Mouse (Mus musculus): ENCODE measurements around the gene Ctnnbl1.
A peak's percentile ranks its signal among the peaks of the same experiment; 100 is the strongest.

The Ctnnbl1 gene

DNA sequence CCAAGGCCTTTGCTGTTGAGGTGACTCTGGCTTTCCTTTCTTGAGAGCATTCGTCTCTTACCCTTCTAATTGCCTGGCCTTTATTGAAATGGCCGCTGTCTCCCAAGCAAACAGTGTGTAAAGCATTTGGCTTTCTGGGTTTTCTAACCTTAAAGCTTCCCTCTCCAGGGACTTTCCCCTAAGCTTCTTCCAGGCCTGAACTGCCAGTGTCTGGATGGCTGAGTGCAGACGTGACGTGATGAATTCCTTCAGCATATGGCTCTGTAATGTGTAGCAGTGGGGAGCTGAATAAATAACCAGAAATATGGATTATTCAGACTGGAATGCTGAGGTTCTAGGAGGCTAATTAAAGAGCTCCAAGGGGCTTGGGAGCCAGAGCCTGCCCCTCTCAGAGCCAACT, 84.1 kb downstream of the Ctnnbl1 start:
- DNase-seq (ENCODE audit: low spot score) = no peak

DNA sequence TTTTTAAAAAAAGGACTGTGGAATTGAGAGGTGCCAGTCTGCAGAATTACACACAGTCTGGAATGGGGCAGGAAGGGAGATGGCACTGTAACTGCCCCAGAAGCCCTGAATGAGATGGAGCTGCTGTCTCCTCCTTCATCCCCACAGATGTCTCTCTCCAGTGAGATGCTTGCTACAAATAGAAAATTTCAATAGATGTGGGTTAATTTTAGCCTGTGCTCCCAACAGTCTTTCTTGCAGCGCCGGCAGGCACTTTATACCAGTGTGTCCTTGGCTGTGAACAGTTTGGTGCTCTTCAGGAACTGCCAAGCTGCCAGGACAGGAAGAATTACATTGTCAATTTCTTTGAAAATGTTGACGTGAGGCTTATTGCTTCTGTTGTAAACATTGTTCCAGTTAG, 86.3 kb downstream of the Ctnnbl1 start:
- no peak for DNase-seq (ENCODE audit: low spot score)

DNA sequence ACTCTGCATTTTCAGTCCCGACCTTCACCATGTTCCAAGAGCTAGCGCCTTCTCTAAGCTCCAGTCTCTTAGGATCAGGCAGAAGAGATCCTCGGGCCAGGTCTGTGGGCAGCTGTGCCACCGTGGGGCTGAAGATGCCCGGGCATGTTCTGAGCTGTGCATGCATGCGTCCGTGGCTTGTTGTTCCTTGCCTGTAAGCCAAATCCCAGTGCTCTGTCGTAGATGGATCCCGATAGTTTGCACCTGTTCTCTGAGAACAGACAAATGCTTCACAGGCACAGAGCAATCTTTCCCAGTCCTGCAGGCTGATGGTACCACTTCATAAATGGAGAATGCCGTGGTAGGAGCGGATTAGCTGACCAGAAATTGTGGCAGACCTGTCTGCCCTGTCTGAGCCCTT, 87.0 kb downstream of the Ctnnbl1 start:
- DNase-seq (ENCODE audit: low spot score) = no peak

DNA sequence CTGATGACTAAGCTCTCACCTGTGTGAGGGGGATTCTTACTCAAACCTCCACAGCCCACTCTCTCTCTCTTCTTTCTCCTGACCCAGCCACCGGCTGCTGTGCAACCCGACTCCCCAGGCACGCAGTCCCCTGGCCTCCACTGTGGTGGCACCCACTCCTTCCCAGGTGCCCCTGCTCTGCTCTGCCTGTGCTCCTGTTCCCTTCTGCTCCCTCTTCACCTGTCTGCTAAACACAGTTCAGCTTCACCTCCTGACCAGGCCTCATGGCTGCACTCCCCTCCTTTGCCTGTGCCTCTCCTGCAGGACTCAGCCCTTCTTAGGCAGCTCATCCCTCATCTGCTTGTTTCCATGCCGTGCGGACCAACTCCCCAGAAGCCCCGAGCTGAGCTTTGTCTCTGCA, 92.9 kb downstream of the Ctnnbl1 start:
- DNase-seq (ENCODE audit: low spot score) = no peak

DNA sequence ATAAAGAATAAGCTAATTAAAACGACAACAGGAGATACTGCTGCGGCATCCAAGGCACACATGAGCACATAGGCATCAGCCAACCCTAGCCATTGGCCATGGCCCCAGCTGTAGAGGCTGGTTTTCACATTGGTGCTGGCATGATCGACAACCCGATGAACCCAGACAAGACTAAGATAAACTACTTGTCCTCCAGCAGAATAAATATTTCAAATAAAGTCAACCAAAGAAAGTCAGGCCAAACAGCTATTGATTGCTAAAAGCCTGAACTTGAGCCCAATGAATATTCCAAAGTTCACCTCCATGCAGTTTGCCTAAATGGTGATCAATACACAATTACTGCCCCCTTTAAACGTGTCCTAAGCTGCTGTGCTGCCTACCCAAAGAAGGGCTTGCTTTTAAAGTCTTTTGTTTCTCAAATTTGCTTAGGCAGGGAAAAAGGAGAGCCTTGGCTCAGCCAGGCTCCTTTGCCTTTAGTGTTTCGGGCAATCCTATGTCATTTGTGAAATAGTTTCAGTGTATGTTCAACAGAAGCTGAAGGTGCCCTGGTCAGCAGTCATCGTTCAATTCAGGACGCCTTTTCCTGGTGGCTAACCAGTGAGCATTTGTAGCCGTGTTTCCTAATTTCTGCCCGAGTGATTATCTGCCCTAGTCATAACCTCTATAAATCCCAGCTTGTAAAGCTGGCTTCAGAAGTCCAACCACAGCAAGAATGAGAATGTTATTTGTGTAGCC, 93.6 kb downstream of the Ctnnbl1 start:
- DNase-seq (ENCODE audit: low spot score) = no peak

DNA sequence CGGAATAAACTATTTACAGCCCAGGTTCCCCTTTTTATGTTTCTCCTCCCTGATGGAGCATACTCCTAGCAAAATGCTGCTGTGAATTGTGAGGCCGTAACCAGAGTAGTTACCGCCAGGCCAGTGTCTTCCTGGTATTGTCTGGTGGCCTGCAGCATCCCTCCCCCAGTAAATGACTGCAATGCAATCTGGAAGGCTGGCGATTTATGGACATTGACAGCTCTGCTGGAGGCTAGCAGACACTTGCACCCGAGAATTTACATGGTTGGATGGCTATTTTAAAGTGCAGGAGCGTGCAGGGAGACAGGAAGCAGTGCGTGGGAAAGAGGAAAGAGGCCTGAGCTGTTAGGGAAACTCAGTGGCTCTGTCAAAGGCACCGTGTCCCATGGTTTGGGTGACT, 99.8 kb downstream of the Ctnnbl1 start:
- DNase-seq (ENCODE audit: low spot score) = no peak

DNA sequence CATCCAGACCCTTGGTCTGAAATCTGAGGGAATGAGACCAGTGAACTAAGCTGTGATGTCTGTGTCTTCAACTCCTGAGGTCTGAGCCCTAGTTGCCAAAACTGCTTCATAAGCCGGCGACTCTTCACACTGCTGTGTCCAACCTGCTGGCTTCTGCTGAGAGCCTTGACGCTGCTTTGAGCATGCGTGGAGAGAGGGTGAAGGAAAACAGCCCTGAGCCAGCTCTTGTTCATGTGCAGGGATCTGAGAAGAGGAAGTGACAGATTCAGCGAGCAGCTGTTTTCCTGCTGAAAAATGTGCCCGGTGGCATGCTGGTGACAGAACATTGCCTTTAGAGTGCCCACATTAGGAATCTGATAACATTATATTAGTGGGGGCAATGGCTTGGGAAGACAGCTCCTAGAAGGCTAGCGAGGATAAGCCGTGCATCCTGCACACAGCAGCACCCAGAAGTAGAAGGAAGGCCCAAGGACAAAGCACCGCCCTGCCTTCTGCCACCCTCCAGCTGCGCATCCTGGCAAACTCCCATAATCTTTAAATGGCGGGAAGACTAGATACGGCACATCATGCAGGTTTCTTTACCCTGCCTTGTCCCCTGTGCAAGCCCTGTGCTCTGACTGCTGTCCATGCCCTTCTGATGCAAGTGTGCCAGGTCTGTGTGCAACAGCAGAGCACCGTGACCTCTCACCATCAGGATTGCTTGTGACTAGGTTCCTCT, 101.2 kb downstream of the Ctnnbl1 start:
- peak; percentile 42 for DNase-seq (ENCODE audit: low spot score)

DNA sequence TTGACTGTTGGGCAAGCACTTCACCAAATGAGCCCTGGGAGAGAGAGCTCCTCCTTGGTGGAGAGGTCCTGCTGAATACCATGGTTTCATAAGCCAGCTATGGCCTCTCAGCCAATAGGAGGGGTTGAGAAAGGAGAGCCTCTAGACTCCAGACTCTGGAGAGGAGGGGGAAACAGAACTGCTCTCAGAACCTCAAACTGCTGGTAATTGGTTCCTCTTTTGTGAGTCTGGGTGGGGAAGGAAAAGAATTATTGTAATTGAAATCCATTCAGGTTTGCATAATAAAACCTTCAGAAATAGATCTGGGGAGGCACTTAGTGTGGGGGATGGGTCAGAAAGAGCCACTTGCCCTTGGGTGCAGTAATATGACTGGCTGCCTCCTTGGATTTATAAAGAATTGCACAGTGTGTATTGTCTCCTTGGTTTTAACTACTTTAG, 103.5 kb downstream of the Ctnnbl1 start:
- no peak for DNase-seq (ENCODE audit: low spot score)

DNA sequence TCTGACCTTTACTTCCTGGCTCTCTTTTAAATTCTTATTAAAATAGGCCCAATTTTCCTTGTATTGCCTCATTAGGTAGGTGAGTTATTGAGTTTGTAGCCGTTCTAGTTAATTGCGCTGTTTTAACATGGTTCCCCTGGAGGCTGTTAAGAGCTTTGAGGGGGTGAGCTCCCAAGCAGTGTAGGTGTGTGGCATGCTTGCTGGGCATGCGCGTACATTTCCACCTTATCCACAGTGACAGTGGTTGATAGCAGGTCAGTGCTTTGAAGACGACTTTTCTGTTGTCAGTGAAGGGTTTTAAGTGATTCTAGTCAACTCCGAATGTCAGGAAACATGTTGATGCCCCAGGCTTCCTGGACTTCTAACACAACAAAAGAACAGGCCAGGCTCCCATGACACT, 103.9 kb downstream of the Ctnnbl1 start:
- no peak for DNase-seq (ENCODE audit: low spot score)

DNA sequence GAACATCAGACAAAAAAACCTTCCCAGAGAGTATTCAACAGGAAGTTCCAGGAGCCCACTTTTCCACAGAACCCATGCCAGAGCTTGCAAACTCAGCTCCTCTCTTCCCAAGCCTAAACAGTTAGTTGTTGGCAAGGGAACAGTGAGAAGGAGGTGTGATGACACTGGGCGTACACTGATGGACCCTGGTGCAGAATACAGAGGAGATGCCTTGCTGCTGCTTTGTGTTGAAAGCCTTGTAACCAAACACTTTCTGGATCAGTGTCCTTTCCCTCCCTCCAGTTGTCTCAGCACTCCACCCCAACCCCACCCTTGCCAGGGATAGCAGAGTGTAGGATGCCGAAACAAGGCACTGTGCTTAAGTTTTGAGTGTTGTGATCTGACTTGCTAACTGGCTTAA, 107.5 kb downstream of the Ctnnbl1 start:
- no peak for DNase-seq (ENCODE audit: low spot score)

DNA sequence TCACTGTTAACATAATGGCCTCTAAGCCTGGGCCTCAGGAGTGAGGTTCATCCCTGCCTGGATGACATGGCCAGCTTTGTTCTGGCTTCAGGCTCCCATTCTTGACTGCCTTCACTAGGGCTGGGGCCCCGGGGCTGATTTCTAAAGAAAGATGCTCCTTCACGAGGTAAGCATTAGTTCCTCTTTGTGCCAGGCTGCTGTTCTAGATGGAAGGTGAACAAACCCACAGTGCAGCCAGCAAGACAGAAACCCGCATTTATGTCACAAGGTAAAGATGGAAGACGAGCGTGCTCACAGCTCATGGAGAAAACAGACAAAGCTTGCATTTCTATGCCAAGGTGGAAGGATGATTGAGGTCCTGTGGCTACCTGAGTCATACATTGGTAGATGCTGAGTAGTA, 108.6 kb downstream of the Ctnnbl1 start:
- no peak for DNase-seq (ENCODE audit: low spot score)

DNA sequence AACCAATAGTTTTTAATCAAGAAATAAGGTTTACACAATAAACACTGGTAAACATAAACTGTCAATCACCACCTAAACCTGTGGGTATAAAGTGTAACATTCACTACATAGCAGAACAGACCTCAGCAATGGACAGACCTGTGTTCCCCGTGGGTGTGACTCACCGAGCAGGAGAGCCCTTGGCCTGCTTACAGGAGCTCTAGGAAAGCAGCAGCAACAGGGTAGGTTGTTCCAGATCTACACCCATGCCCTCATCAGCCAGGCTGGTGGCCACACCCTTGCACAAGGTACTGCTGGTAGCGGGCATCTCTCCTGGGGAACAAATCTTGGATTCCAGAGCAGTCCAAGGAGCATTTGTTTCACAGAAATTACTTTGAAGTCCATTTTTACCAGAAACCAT, 115.9 kb downstream of the Ctnnbl1 start:
- DNase-seq (ENCODE audit: low spot score) = no peak

DNA sequence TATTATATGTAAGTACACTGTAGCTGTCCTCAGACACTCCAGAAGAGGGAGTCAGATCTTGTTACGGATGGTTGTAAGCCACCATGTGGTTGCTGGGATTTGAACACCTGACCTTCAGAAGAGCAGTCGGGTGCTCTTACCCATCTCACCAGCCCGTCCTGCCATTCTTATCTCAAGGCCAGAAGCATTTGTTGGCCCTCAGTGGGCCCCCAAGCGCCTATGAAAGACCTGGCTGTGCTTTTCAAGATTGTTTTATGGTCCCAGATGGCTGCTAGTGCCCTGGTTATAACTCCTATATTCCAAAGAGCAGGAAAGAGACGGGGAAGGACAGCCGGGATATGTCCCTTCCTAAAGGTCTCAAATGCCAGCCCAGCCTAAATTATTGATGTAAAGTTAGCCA, 118.6 kb downstream of the Ctnnbl1 start:
- DNase-seq (ENCODE audit: low spot score) = no peak

DNA sequence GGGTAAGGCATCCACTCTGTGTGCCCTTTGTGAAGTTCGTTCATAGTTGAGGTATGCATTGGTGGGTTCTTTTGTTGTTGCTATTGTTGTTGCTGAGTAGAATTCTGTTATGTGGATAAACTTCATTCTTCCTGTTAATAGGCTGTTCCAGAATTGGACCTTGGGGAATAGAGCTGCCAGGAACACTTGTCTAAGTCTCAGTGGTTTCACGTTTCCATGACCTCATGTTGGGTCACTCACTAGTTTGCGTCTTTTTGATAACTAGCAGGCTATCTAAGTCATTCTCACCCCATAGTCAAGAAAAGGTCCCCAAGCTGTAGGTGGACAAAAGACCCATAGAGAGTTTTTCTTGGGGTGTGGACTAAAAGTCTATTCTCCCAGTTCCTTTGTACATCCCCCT, 120.3 kb downstream of the Ctnnbl1 start:
- DNase-seq (ENCODE audit: low spot score) = peak; percentile 67

DNA sequence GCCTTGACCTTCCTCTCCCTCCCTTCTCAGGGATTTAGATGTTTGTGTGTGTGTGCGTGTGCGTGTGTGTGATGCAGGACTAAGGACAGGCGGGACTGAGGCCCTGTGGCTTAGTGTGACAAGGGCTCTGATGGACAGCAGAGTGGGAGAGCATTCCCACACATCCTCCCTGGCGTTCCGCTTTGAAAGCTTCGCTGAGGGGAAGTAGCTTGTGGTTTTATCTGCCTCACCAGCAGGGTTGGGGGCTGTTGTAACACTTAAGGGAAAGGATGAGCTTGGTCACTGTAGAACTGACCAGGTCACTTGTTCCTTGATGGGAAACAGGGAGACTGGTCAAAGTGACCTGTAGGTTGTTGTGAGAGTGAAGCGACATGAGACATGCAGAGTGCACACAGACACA, 121.1 kb downstream of the Ctnnbl1 start:
- DNase-seq (ENCODE audit: low spot score) = no peak

DNA sequence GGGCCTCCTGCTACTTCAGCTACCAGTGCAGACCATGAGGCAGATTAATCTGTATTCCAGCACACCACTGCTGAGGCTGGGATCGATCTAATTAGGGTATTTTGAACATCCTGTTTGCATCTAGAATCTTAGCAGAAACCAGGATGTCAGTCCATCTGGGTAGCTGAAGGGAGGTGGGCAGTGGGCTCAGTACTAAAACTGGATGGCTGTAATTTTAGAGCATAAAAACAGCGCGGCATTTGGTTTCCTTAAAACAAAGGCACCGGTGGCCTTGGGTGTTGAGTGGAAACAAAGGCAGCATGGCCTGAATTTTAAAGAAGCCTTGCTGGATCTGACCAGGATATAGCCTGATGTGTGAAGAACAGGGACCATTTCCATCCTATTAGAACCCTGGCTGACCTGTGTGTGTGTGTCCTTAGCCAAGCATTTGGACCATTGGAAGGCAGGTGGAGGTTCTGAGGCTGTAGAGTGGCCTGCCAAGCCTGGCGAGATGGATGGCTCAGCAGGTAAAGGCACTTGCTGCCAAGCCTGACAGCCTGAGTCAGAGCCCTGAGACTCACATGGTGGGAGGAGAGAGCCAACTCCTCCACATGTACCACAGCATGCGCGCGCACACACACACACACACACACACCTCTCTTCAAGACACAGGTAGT, 122.0 kb downstream of the Ctnnbl1 start:
- DNase-seq (ENCODE audit: low spot score) = no peak

DNA sequence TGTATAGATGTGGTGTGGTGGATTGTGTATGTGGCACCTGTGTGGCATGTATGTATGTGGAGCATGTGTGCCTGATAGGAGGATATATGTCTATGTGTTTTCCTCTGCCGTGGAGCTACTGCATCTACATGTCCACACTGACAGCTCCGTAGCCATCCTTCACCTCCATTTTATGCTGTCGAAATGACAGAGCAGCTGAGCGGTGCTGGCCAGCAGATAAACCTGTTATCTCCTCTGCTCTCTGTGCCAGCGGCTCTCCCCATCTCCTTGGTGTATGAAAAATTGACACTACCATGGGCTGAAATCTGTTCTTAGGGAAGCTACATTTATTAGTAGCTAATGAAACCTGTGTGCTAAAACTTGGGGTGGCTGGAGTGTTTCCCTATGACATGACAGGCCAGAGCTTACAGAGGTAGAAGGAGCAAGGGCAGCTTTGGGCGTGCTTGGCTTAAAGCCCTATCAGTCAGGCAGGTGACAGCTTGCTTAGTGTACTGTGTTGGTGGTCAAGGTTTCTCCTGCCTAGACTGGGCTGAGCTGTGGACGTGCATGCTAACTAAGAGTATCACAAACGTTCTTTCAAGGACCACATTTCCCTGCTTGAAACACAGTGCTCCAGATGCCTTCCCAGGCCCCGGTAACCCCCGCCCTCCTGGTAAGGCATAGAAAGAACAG, 124.2 kb downstream of the Ctnnbl1 start:
- no peak for DNase-seq (ENCODE audit: low spot score)

DNA sequence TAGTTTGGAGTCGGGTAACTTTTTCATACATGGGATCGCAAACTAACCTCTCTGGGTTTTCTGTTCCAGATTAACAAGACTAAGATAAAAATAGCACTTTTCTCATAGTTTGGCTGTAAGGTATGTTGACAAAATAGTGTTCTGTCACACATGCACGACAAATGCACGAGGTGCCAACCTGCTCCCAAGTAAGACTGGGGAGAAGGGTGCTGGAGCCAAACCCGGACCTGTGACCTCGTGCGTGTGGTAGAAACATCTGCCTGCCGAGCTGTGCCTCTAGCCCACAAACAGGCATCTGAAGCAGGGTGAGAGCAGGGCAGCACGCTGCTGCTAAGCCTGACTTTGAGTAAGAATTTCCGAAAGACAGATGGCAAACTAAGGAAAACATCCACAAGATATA, 125.1 kb downstream of the Ctnnbl1 start:
- no peak for DNase-seq (ENCODE audit: low spot score)

DNA sequence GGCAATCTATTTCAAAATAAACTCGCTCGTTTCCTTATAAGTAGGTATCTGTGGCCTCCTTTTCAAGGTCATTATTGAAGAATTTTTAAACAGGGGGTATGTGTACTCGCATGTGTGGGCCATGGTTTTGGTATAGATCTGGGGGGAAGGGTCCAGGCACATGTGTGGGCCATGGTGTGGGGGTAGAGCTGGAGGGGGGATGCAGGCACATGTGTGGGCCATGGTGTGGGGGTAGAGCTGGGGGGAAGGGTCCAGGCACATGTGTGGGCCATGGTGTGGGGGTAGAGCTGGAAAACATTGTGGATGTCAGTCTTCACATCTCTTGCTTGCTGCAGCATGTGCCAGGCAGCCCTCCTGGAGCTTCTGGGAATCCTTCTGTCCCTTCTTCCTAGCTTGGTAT, 129.9 kb downstream of the Ctnnbl1 start:
- no peak for DNase-seq (ENCODE audit: low spot score)

DNA sequence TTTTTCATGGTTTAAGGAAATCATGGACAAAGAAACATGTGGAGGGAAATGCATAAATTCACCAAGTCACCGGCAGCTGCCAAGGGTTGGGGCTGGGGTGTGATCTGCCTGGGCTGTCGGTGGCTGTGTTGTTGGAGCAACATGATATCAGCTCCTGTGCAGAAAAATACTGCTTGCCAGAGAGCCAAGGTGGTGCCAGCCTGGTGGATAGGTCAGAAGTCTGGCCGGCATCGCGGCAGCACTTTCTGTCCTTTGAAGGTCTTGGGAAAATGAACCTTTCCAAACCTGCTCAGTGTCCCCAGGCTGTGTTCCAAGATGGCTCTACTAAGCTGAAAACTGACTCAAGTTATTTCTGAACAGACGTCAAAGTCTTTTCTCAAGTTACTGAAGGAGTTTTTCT, 133.0 kb downstream of the Ctnnbl1 start:
- DNase-seq (ENCODE audit: low spot score) = peak; percentile 25

DNA sequence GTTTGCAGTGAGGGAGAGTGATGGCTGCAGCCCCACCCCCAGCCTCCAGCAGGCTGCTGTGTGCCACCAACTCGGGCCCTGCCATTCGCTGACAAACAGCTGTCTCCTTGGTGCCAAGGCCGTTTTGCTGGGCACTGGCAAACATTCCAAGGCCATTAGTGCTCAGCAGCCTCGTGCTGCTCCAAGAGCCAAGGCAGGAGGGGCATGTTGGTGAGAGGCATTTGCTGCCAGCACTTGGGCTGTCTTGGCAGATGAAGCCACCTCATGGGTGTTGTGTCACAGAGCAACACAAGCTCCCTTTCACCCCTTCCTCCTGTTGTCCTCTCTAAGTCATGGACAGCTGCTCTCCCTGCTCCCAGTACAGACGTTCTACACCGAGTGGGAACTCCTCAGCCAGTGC, 136.0 kb downstream of the Ctnnbl1 start:
- DNase-seq (ENCODE audit: low spot score) = peak; percentile 99

DNA sequence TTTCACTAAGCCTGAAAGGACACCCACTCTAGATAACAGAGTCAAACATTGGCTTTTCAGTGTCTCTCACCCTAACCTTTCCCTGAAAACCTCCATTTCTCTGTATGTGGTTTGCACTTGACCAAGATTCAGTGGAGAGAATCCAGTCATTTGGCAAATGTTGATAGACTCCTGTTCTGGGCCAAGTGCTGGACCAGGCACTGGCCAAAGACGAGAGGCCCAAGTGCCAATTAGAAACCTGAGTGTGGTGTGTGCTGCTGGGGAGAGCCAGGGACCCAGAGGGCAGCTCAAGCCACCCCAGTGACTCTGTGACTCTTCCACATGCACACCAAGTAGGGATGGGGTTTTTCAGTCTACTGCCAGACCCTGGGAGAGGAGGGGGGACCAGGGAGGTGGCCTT, 136.5 kb downstream of the Ctnnbl1 start:
- DNase-seq (ENCODE audit: low spot score) = peak; percentile 82

DNA sequence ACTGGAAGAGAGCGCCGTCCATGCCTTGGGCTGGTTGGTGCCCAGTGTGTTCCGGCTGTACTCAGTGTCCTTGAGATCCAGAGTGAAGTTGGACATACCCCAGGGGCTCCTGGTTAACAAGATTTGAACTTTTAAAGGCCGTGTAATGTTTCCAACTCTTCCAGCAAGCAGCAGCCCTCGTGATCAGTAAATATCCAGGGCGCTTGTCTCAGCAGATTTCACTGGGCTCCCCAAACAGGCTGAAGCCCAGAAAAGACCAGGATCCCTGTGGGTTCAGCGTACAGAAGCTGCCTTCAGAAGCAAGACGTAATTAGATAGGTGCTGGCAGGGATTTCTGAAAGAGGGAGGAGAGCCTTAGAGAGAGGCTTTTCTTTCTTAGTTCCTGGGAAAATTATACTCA, 137.9 kb downstream of the Ctnnbl1 start:
- no peak for DNase-seq (ENCODE audit: low spot score)

Data from adipocyte (in vitro differentiated cells).